Mouse (Mus musculus): ENCODE measurements around the gene Lyrm9.

Gene Lyrm9

GRCm38 (mm10) chr11:78815986-78816792 is 10.2 kb upstream of the Lyrm9 start:
- no peak for DNase-seq

- DNase-seq, result no peak
Observed at GRCm38 (mm10) chr11:78817311-78818022, 8.9 kb upstream of the Lyrm9 start.

GRCm38 (mm10) chr11:78820337-78821000 is 5.9 kb upstream of the Lyrm9 start:
- no peak for DNase-seq

GRCm38 (mm10) chr11:78822792-78823498 is 3.4 kb upstream of the Lyrm9 start:
- DNase-seq, result peak; percentile 71

- no peak for DNase-seq
Observed at GRCm38 (mm10) chr11:78827546-78827945, 1.2 kb downstream of the Lyrm9 start.

- no peak for DNase-seq
Observed at GRCm38 (mm10) chr11:78828386-78828785, 2.0 kb downstream of the Lyrm9 start.

GRCm38 (mm10) chr11:78829373-78829772 is 3.0 kb downstream of the Lyrm9 start:
- DNase-seq, result no peak

- no peak for DNase-seq
Observed at GRCm38 (mm10) chr11:78830180-78830579, 3.8 kb downstream of the Lyrm9 start.

- no peak for DNase-seq
Observed at GRCm38 (mm10) chr11:78831716-78832115, 5.3 kb downstream of the Lyrm9 start.

GRCm38 (mm10) chr11:78832117-78832726 is 5.8 kb downstream of the Lyrm9 start:
- DNase-seq, result no peak

GRCm38 (mm10) chr11:78832816-78833314 is 6.5 kb downstream of the Lyrm9 start:
- DNase-seq, result peak; percentile 38

GRCm38 (mm10) chr11:78836486-78836885 is 10.1 kb downstream of the Lyrm9 start:
- DNase-seq, result no peak

- peak; percentile 72 for DNase-seq
Observed at GRCm38 (mm10) chr11:78837989-78838388, 11.6 kb downstream of the Lyrm9 start.

- DNase-seq, result no peak
Observed at GRCm38 (mm10) chr11:78839491-78839890, 13.1 kb downstream of the Lyrm9 start.

- DNase-seq, result no peak
Observed at GRCm38 (mm10) chr11:78840141-78840540, 13.8 kb downstream of the Lyrm9 start.

- no peak for DNase-seq
Observed at GRCm38 (mm10) chr11:78841987-78842386, 15.6 kb downstream of the Lyrm9 start.

GRCm38 (mm10) chr11:78846620-78847019 is 20.2 kb downstream of the Lyrm9 start:
- no peak for DNase-seq

GRCm38 (mm10) chr11:78847884-78848848 is 21.8 kb downstream of the Lyrm9 start:
- DNase-seq, result no peak

- no peak for DNase-seq
Observed at GRCm38 (mm10) chr11:78849859-78850258, 23.5 kb downstream of the Lyrm9 start.

- no peak for DNase-seq
Observed at GRCm38 (mm10) chr11:78851216-78851870, 25.0 kb downstream of the Lyrm9 start.

- DNase-seq, result no peak
Observed at GRCm38 (mm10) chr11:78851871-78852265, 25.5 kb downstream of the Lyrm9 start.
